Mouse (Mus musculus): Measurements from ENCODE around the gene Cyp8b1. TPM values are rescaled to one million over a fixed set of nuclear protein-coding genes. Genes with fewer than 3 reads are reported as not detected.

Gene Cyp8b1
- polyA plus RNA-seq, 1 experiment = not detected

- Histone ChIP-seq H3K4me3 (no peak overlapping the region), H3K27me3 (ENCODE audit: control insufficient read depth, insufficient read depth, insufficient read length) (peaks cover 20% of the 10 kb centered on the region), H3K4me2 (ENCODE audit: low read depth) (no peak overlapping the region), H3ac (ENCODE audit: control insufficient read depth, insufficient read length) (no peak overlapping the region), H3K36me3 (ENCODE audit: control insufficient read depth, insufficient read depth) (no peaks in the 10 kb centered on the region), H3K79me2 (ENCODE audit: control insufficient read depth, insufficient read depth) (no peaks in the 10 kb centered on the region)
- TF ChIP-seq MAX (IDR thresholded peaks at IDR 0.05; ENCODE audit: low read depth) (no peak), MYOD1 (IDR thresholded peaks at IDR 0.05; ENCODE audit: control insufficient read depth in 1 of 3, insufficient read length in 2 of 3, low read depth in 2 of 3) (no peak), SRF (IDR thresholded peaks at IDR 0.05; ENCODE audit: control insufficient read depth, insufficient read length, low read depth) (no peak), POLR2AphosphoS2 (IDR thresholded peaks at IDR 0.05; ENCODE audit: insufficient read length, low read depth) (no peak), TCF12 (IDR thresholded peaks at IDR 0.05; ENCODE audit: insufficient read depth, poor library complexity, severe bottlenecking) (no peak), REST (IDR thresholded peaks at IDR 0.05; ENCODE audit: insufficient read depth, insufficient read length) (no peak), USF1 (IDR thresholded peaks at IDR 0.05; ENCODE audit: low read depth) (no peak), MYOG (IDR thresholded peaks at IDR 0.05; ENCODE audit: control insufficient read depth in 1 of 3, insufficient read depth in 1 of 3, insufficient read length in 2 of 3, low read depth in 2 of 3) (no peak), TCF3 (IDR thresholded peaks at IDR 0.05; ENCODE audit: insufficient read length, low read depth) (no peak), E2F4 (IDR thresholded peaks at IDR 0.05; ENCODE audit: insufficient read depth) (no peak), POLR2A (IDR thresholded peaks at IDR 0.05; ENCODE audit: insufficient read length, low read depth) (no peak), CEBPB (IDR thresholded peaks at IDR 0.05; ENCODE audit: insufficient read depth, poor library complexity, severe bottlenecking) (no peak)
Observed at GRCm38 (mm10) chr9:121873578-121873977, 42.5 kb downstream of the Cyp8b1 start.

DNA sequence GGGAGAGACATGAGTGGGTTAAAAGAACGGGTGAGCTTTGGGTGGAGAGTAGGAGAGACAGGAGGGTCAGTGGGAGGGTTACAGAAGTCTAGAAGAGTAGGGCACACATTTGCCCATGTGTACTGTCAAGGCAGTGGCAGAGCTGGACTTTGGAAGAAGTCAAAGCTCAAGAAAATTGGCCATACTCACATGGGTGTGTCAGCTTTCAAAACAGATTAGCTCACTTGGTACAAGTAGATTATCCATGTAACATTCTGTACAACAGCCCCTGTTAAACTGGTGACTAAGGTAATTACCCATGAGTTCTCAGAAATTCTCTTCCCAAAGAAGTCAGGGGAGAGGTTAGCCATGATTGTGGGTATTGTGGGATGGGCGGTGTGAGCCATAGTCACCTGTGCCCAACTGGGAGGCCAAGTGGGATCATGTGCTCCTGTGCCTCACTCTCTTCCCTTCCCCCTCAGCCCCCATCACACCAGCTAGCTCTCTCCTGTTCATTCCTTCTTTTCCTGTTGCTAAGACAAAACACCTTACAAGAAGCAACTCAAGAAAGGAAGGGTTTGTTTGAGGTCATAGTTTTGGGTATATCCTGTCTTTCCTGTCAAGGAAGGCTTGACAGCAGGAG, 43.9 kb downstream of the Cyp8b1 start:
- no peak overlapping the region for H3K4me2 ChIP-seq (ENCODE audit: low read depth)
- H3K36me3 ChIP-seq (ENCODE audit: control insufficient read depth, insufficient read depth) = no peaks in the 10 kb centered on the region
- no peaks in the 10 kb centered on the region for H3K79me2 ChIP-seq (ENCODE audit: control insufficient read depth, insufficient read depth)
- peaks cover 23% of the 10 kb centered on the region for H3K27me3 ChIP-seq (ENCODE audit: control insufficient read depth, insufficient read depth, insufficient read length)
- no peak overlapping the region for H3K4me3 ChIP-seq
- H3ac ChIP-seq (ENCODE audit: control insufficient read depth, insufficient read length) = no peak overlapping the region
- TF ChIP-seq USF1 (IDR thresholded peaks at IDR 0.05; ENCODE audit: low read depth) (no peak), E2F4 (IDR thresholded peaks at IDR 0.05; ENCODE audit: insufficient read depth) (no peak)

- Histone ChIP-seq H3K79me2 (ENCODE audit: control insufficient read depth, insufficient read depth) (no peaks in the 10 kb centered on the region), H3ac (ENCODE audit: control insufficient read depth, insufficient read length) (no peak overlapping the region), H3K27me3 (ENCODE audit: control insufficient read depth, insufficient read depth, insufficient read length) (peaks cover 27% of the 10 kb centered on the region), H3K4me3 (no peak overlapping the region), H3K4me2 (ENCODE audit: low read depth) (no peak overlapping the region), H3K36me3 (ENCODE audit: control insufficient read depth, insufficient read depth) (no peaks in the 10 kb centered on the region)
- TF ChIP-seq SRF (IDR thresholded peaks at IDR 0.05; ENCODE audit: control insufficient read depth, insufficient read length, low read depth) (no peak), MYOG (IDR thresholded peaks at IDR 0.05; ENCODE audit: control insufficient read depth in 1 of 3, insufficient read depth in 1 of 3, insufficient read length in 2 of 3, low read depth in 2 of 3) (no peak), TCF3 (IDR thresholded peaks at IDR 0.05; ENCODE audit: insufficient read length, low read depth) (no peak), POLR2AphosphoS2 (IDR thresholded peaks at IDR 0.05; ENCODE audit: insufficient read length, low read depth) (no peak), MAX (IDR thresholded peaks at IDR 0.05; ENCODE audit: low read depth) (no peak), MYOD1 (IDR thresholded peaks at IDR 0.05; ENCODE audit: control insufficient read depth in 1 of 3, insufficient read length in 2 of 3, low read depth in 2 of 3) (no peak), POLR2A (IDR thresholded peaks at IDR 0.05; ENCODE audit: insufficient read length, low read depth) (no peak), CEBPB (IDR thresholded peaks at IDR 0.05; ENCODE audit: insufficient read depth, poor library complexity, severe bottlenecking) (no peak), E2F4 (IDR thresholded peaks at IDR 0.05; ENCODE audit: insufficient read depth) (no peak), TCF12 (IDR thresholded peaks at IDR 0.05; ENCODE audit: insufficient read depth, poor library complexity, severe bottlenecking) (no peak), REST (IDR thresholded peaks at IDR 0.05; ENCODE audit: insufficient read depth, insufficient read length) (no peak), USF1 (IDR thresholded peaks at IDR 0.05; ENCODE audit: low read depth) (no peak)
Observed at GRCm38 (mm10) chr9:121869973-121870515, 46.1 kb downstream of the Cyp8b1 start.

GRCm38 (mm10) chr9:121869432-121869831, 46.7 kb downstream of the Cyp8b1 start:
- H3ac ChIP-seq (ENCODE audit: control insufficient read depth, insufficient read length) = no peak overlapping the region
- H3K4me3 ChIP-seq = no peak overlapping the region
- TF ChIP-seq MYOG (IDR thresholded peaks at IDR 0.05; ENCODE audit: control insufficient read depth in 1 of 3, insufficient read depth in 1 of 3, insufficient read length in 2 of 3, low read depth in 2 of 3) (no peak), TCF3 (IDR thresholded peaks at IDR 0.05; ENCODE audit: insufficient read length, low read depth) (no peak), USF1 (IDR thresholded peaks at IDR 0.05; ENCODE audit: low read depth) (no peak), POLR2AphosphoS2 (IDR thresholded peaks at IDR 0.05; ENCODE audit: insufficient read length, low read depth) (no peak), POLR2A (IDR thresholded peaks at IDR 0.05; ENCODE audit: insufficient read length, low read depth) (no peak), E2F4 (IDR thresholded peaks at IDR 0.05; ENCODE audit: insufficient read depth) (no peak), SRF (IDR thresholded peaks at IDR 0.05; ENCODE audit: control insufficient read depth, insufficient read length, low read depth) (no peak), MYOD1 (IDR thresholded peaks at IDR 0.05; ENCODE audit: control insufficient read depth in 1 of 3, insufficient read length in 2 of 3, low read depth in 2 of 3) (no peak)
- no peaks in the 10 kb centered on the region for H3K79me2 ChIP-seq (ENCODE audit: control insufficient read depth, insufficient read depth)
- H3K36me3 ChIP-seq (ENCODE audit: control insufficient read depth, insufficient read depth) = no peaks in the 10 kb centered on the region
- peaks cover 27% of the 10 kb centered on the region for H3K27me3 ChIP-seq (ENCODE audit: control insufficient read depth, insufficient read depth, insufficient read length)
- H3K4me2 ChIP-seq (ENCODE audit: low read depth) = no peak overlapping the region

GRCm38 (mm10) chr9:121868236-121868635, 47.9 kb downstream of the Cyp8b1 start:
- Histone ChIP-seq H3K4me2 (ENCODE audit: low read depth) (no peak overlapping the region), H3ac (ENCODE audit: control insufficient read depth, insufficient read length) (no peak overlapping the region), H3K36me3 (ENCODE audit: control insufficient read depth, insufficient read depth) (no peaks in the 10 kb centered on the region), H3K27me3 (ENCODE audit: control insufficient read depth, insufficient read depth, insufficient read length) (peaks cover 20% of the 10 kb centered on the region), H3K4me3 (no peak overlapping the region), H3K79me2 (ENCODE audit: control insufficient read depth, insufficient read depth) (no peaks in the 10 kb centered on the region)
- no peak for TF ChIP-seq CEBPB (IDR thresholded peaks at IDR 0.05; ENCODE audit: insufficient read depth, poor library complexity, severe bottlenecking)
- no peak for TF ChIP-seq E2F4 (IDR thresholded peaks at IDR 0.05; ENCODE audit: insufficient read depth)
- TF ChIP-seq MYOG (IDR thresholded peaks at IDR 0.05; ENCODE audit: control insufficient read depth in 1 of 3, insufficient read depth in 1 of 3, insufficient read length in 2 of 3, low read depth in 2 of 3) = no peak
- no peak for TF ChIP-seq POLR2AphosphoS2 (IDR thresholded peaks at IDR 0.05; ENCODE audit: insufficient read length, low read depth)
- TF ChIP-seq MYOD1 (IDR thresholded peaks at IDR 0.05; ENCODE audit: control insufficient read depth in 1 of 3, insufficient read length in 2 of 3, low read depth in 2 of 3) = no peak
- no peak for TF ChIP-seq TCF12 (IDR thresholded peaks at IDR 0.05; ENCODE audit: insufficient read depth, poor library complexity, severe bottlenecking)
- TF ChIP-seq REST (IDR thresholded peaks at IDR 0.05; ENCODE audit: insufficient read depth, insufficient read length) = no peak
- no peak for TF ChIP-seq MAX (IDR thresholded peaks at IDR 0.05; ENCODE audit: low read depth)
- no peak for TF ChIP-seq TCF3 (IDR thresholded peaks at IDR 0.05; ENCODE audit: insufficient read length, low read depth)
- no peak for TF ChIP-seq USF1 (IDR thresholded peaks at IDR 0.05; ENCODE audit: low read depth)
- TF ChIP-seq SRF (IDR thresholded peaks at IDR 0.05; ENCODE audit: control insufficient read depth, insufficient read length, low read depth) = no peak
- no peak for TF ChIP-seq POLR2A (IDR thresholded peaks at IDR 0.05; ENCODE audit: insufficient read length, low read depth)
